Mouse (Mus musculus) cerebellum, adult 2 months (tissue): Measurements from ENCODE around the gene Anp32e. TPM values are rescaled to one million over a fixed set of nuclear protein-coding genes. Genes with fewer than 3 reads are reported as not detected.
"Not testable (repeated sequence)": the region's sequence is repeated elsewhere in the genome, so short reads cannot be mapped to it uniquely, and the experiment has no call there.

ENCODE experiments used
- DNase-seq, 2 experiments: peaks; one replicate each; pipeline ENCODE4 v3.0.0; 2021
- H3K27ac ChIP-seq: fragments of 200-500 bp; 2 replicates; pipeline ENCODE4 v1.5.1; 2012; ENCODE audit warnings: low read length, control low read depth, inconsistent platforms; ENCODE audit not compliant: insufficient read depth
- H3K27me3 ChIP-seq: fragments of 200-500 bp; 2 replicates; pipeline ENCODE4 v1.6.1; 2012; ENCODE audit warnings: inconsistent platforms, mild to moderate bottlenecking, low read length, moderate library complexity; ENCODE audit not compliant: control insufficient read depth, insufficient read depth
- H3K4me1 ChIP-seq: fragments of 200-500 bp; 2 replicates; pipeline ENCODE4 v1.6.1; 2011; ENCODE audit warnings: low read length; ENCODE audit not compliant: control insufficient read depth, insufficient read depth
- H3K4me3 ChIP-seq: fragments of 200-500 bp; replicated peaks from 2 replicates; pipeline ENCODE3; 2011; ENCODE audit warnings: mild to moderate bottlenecking, low read depth, low read length, control low read depth; ENCODE audit not compliant: insufficient read depth
- CTCF ChIP-seq: fragments of 200-500 bp; IDR thresholded peaks from 2 replicates; pipeline ENCODE4 v1.5.1; 2011; ENCODE audit warnings: low read depth, mild to moderate bottlenecking, control low read depth, low read length, moderate library complexity, borderline replicate concordance; ENCODE audit not compliant: insufficient read depth
- POLR2A ChIP-seq: fragments of 200-500 bp; IDR thresholded peaks from 2 replicates; pipeline ENCODE4 v1.6.1; 2011; ENCODE audit warnings: low read length, control low read depth, borderline replicate concordance; ENCODE audit not compliant: insufficient read depth
- WGBS: fragments of 180-500 bp; shearing (Covaris S2); methylation state at CpG from one replicate; pipeline ENCODE4 v1.1.7; 2018; 5-methylcytosine and 5-hydroxymethylcytosine counted together
- polyA plus RNA-seq: library from polyadenylated mRNA; depleted of rRNA; stranded (reverse); fragments of >200 nt; gene quantifications from 2 replicates; pipeline ENCODE4 v1.2.3, GENCODE M21; 2012

Anp32e gene
- polyA plus RNA-seq, 1 experiment, result 70.4 TPM

DNA sequence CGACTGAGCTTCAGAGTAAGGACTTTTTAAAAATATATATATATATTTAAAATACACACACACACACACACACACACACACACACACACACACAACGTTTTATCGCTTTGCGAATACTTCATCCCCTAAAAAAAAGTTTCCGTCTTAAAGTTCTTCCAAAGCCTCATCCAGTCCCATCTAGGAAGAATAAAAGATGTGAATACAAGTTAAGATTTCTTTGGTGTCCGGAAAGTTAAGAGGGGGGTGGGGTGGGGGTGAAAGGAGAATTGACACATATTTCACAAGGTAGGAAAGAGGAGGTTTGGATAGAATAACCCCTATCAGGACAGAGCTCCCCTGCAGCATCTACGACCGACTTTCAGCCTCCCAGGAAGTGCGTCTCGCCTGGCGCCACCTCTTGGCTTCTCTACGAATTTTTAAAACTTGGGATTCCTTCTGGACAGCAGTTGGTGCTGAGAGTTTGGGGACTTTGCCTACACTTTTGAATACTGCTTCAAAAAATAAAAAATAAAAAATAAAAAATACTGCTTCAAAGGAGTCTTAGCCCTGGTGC, 23.0 kb upstream of the Anp32e start:
- Histone ChIP-seq H3K4me3 (peak overlapping the region; percentile 12), H3K27ac (no peak overlapping the region), H3K27me3 (no peaks in the 10 kb centered on the region), H3K4me1 (peaks cover 4% of the 10 kb centered on the region; the same call in 1 of the 2 replicates)
- TF ChIP-seq CTCF, result peak; percentile 55
- TF ChIP-seq POLR2A, result no peak
- DNase-seq, result no peak
- under 1% methylated on average over 12 of the region's 12 CpGs for WGBS

GRCm38 (mm10) chr3:95906860-95907259, 22.2 kb upstream of the Anp32e start:
- WGBS, result 1% methylated on average over 12 of the region's 12 CpGs
- H3K27me3 ChIP-seq, result no peaks in the 10 kb centered on the region
- H3K4me3 ChIP-seq, result peak overlapping the region; percentile 42
- TF ChIP-seq POLR2A (no peak), CTCF (peak; percentile 85)
- H3K4me1 ChIP-seq, result peaks cover 4% of the 10 kb centered on the region; the same call in 1 of the 2 replicates
- DNase-seq, result no peak
- H3K27ac ChIP-seq, result no peak overlapping the region

DNA sequence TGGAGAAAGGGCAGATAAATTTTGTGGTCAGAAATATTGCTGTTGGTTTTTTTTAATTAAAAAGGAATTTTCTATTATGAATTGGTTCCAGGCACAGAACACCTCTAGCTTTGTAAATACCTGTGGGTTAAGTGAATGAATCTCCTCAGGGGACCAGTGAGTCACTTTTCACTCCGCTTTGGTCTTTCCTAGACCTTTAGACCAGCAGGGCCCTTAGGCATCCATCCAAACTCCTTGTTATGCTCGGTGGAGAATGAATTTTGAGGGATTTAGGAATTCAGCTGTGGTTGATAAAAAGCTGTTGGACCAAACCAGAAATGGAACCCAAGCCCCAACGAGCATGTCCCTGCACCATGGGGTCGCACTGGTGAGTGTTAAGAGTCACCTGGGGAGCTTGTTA, 21.4 kb upstream of the Anp32e start:
- Histone ChIP-seq H3K27me3 (no peaks in the 10 kb centered on the region), H3K4me1 (peaks cover 4% of the 10 kb centered on the region; the same call in 1 of the 2 replicates), H3K4me3 (no peak overlapping the region), H3K27ac (no peak overlapping the region)
- no peak for DNase-seq
- TF ChIP-seq CTCF (no peak), POLR2A (no peak)
- 32% methylated on average over 4 of the region's 4 CpGs for WGBS

GRCm38 (mm10) chr3:95914706-95915105, 14.3 kb upstream of the Anp32e start:
- no peak for DNase-seq
- no peaks in the 10 kb centered on the region for H3K4me1 ChIP-seq
- no peak overlapping the region for H3K4me3 ChIP-seq
- TF ChIP-seq CTCF (no peak), POLR2A (no peak)
- no peaks in the 10 kb centered on the region for H3K27me3 ChIP-seq
- no peak overlapping the region for H3K27ac ChIP-seq
- WGBS, result 89% methylated on average over 4 of the region's 4 CpGs

DNA sequence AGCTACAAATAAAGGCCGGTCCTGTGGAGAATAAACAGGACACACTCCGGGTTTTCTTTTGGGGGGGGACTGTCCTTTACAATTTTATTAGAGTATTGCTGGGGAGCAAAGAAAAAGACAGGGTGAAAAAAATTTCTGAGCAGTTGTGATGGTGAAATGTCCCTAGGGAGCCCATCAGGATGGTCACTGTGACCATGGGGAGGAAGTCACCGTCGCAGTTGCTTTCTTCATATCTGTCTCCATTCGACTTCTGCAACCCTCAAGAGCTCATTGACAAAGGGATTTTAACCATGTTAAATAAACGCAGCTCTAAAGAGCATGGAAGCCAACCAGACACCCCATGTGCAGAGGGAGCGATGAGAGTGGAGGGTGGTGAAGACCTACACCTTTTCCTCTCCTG, 12.3 kb upstream of the Anp32e start:
- Histone ChIP-seq H3K27ac (no peak overlapping the region), H3K4me3 (no peak overlapping the region), H3K4me1 (no peaks in the 10 kb centered on the region), H3K27me3 (no peaks in the 10 kb centered on the region)
- TF ChIP-seq CTCF (no peak), POLR2A (no peak)
- 73% methylated on average over 7 of the region's 7 CpGs for WGBS
- no peak for DNase-seq

DNA sequence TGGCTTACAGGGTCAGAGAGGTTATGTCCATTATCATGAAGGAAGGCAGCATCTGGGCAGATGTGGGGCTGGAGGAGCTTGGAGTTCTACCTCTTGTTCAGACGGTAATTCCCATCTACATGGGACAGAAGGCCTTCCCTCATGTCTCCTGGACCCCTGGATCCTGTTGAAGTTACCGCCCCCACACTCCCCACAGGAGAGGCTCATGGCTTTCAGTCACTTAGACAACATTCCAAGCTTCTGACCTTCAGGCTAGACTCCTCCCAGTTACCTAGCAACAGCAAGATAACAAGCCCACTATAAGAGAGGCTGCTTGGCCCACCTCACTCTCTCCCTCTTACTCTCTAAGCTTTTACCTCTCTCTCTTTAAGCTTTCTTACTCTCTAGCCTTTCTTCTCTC, 8.5 kb upstream of the Anp32e start:
- WGBS, result 65% methylated on average over 2 of the region's 2 CpGs
- not testable (repeated sequence) for H3K27ac ChIP-seq, H3K27me3 ChIP-seq, DNase-seq, H3K4me3 ChIP-seq, H3K4me1 ChIP-seq

GRCm38 (mm10) chr3:95923429-95923828, 5.6 kb upstream of the Anp32e start:
- not testable (repeated sequence) for DNase-seq, H3K27me3 ChIP-seq, H3K27ac ChIP-seq, H3K4me1 ChIP-seq, H3K4me3 ChIP-seq
- WGBS, result 82% methylated on average over 7 of the region's 7 CpGs

- WGBS, result 73% methylated on average over 4 of the region's 4 CpGs
- Histone ChIP-seq H3K4me1 (no peaks in the 10 kb centered on the region), H3K4me3 (no peak overlapping the region), H3K27ac (no peak overlapping the region), H3K27me3 (no peaks in the 10 kb centered on the region)
- DNase-seq, result no peak
- TF ChIP-seq CTCF (no peak), POLR2A (no peak)
These were observed 4.9 kb upstream of the Anp32e start for GRCm38 (mm10) chr3:95924185-95924584.

DNA sequence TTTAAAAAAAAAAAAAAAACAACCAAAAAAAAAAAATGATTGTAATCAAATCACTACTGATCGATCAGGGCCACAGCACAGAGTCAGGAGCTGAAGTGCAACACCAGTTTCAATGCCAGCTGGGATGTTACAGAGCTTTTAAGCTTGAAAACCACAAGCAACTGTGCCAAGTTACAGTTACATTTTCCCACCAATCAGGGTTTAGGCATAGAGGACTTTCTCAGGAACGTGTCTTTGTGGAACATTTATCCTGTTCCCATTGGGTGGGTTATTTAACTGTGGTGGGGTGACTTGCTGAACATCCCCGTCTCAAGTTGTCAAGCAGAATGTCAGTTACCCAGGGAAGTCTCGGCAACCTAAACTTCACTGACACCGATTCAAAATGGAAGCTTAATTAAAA, 4.0 kb upstream of the Anp32e start:
- no peak for TF ChIP-seq CTCF
- no peaks in the 10 kb centered on the region for H3K27me3 ChIP-seq
- no peaks in the 10 kb centered on the region for H3K4me1 ChIP-seq
- WGBS, result 77% methylated on average over 5 of the region's 5 CpGs
- DNase-seq, result no peak
- no peak overlapping the region for H3K27ac ChIP-seq
- no peak overlapping the region for H3K4me3 ChIP-seq
